Mouse (Mus musculus): ENCODE measurements around the gene Lhfpl5. TPM values are rescaled to one million over a fixed set of nuclear protein-coding genes. Genes with fewer than 3 reads are reported as not detected.

Lhfpl5 gene
- polyA plus RNA-seq, 1 experiment = not detected

GRCm38 (mm10) chr17:28613096-28613495, 37.7 kb downstream of the Lhfpl5 start:
- TF ChIP-seq CTCF (IDR thresholded peaks at IDR 0.05; ENCODE audit: extremely low read depth, insufficient read depth, insufficient read length, insufficient replicate concordance) = no peak
- no peak for TF ChIP-seq POLR2A (IDR thresholded peaks at IDR 0.05; ENCODE audit: low read depth, low read length)
- no peak overlapping the region for H3K4me3 ChIP-seq (ENCODE audit: extremely low read depth, insufficient read depth, insufficient read length)
- H3K36me3 ChIP-seq (ENCODE audit: control insufficient read depth, insufficient read depth, low read length) = no peaks in the 10 kb centered on the region; the same call in 1 of the 2 replicates
- DNase-seq (ENCODE audit: low read depth in 1 of 2, low spot score in 2 of 2) = no peak
- H3K4me1 ChIP-seq (ENCODE audit: control insufficient read depth, insufficient read depth, insufficient read length) = peaks cover 5% of the 10 kb centered on the region; the same call in 1 of the 2 replicates
- WGBS = 63% methylated on average over 6 of the region's 6 CpGs
- H3K27me3 ChIP-seq (ENCODE audit: control insufficient read depth, insufficient read depth, low read length) = no peaks in the 10 kb centered on the region
- peak overlapping the region; percentile 63 for H3K27ac ChIP-seq (ENCODE audit: insufficient read depth, low read length)

GRCm38 (mm10) chr17:28615332-28615731, 39.9 kb downstream of the Lhfpl5 start:
- TF ChIP-seq CTCF (IDR thresholded peaks at IDR 0.05; ENCODE audit: extremely low read depth, insufficient read depth, insufficient read length, insufficient replicate concordance) (no peak), POLR2A (IDR thresholded peaks at IDR 0.05; ENCODE audit: low read depth, low read length) (no peak)
- no peaks in the 10 kb centered on the region for H3K27me3 ChIP-seq (ENCODE audit: control insufficient read depth, insufficient read depth, low read length)
- no peaks in the 10 kb centered on the region; the same call in 1 of the 2 replicates for H3K36me3 ChIP-seq (ENCODE audit: control insufficient read depth, insufficient read depth, low read length)
- H3K4me1 ChIP-seq (ENCODE audit: control insufficient read depth, insufficient read depth, insufficient read length) = peaks cover 5% of the 10 kb centered on the region; the same call in 1 of the 2 replicates
- WGBS = 90% methylated on average over 4 of the region's 4 CpGs
- DNase-seq (ENCODE audit: low read depth in 1 of 2, low spot score in 2 of 2) = no peak
- no peak overlapping the region for H3K27ac ChIP-seq (ENCODE audit: insufficient read depth, low read length)
- H3K4me3 ChIP-seq (ENCODE audit: extremely low read depth, insufficient read depth, insufficient read length) = no peak overlapping the region

- WGBS = 44% methylated on average over 10 of the region's 10 CpGs
- DNase-seq (ENCODE audit: low read depth in 1 of 2, low spot score in 2 of 2) = no peak
- TF ChIP-seq POLR2A (IDR thresholded peaks at IDR 0.05; ENCODE audit: low read depth, low read length) (no peak), CTCF (IDR thresholded peaks at IDR 0.05; ENCODE audit: extremely low read depth, insufficient read depth, insufficient read length, insufficient replicate concordance) (no peak)
Measured at GRCm38 (mm10) chr17:28617636-28618035, 42.2 kb downstream of the Lhfpl5 start.

GRCm38 (mm10) chr17:28618124-28618523, 42.7 kb downstream of the Lhfpl5 start:
- Histone ChIP-seq H3K4me1 (ENCODE audit: control insufficient read depth, insufficient read depth, insufficient read length) (peaks cover 15% of the 10 kb centered on the region), H3K4me3 (ENCODE audit: extremely low read depth, insufficient read depth, insufficient read length) (no peak overlapping the region), H3K36me3 (ENCODE audit: control insufficient read depth, insufficient read depth, low read length) (no peaks in the 10 kb centered on the region; the same call in 1 of the 2 replicates), H3K27me3 (ENCODE audit: control insufficient read depth, insufficient read depth, low read length) (no peaks in the 10 kb centered on the region), H3K27ac (ENCODE audit: insufficient read depth, low read length) (no peak overlapping the region)
- TF ChIP-seq POLR2A (IDR thresholded peaks at IDR 0.05; ENCODE audit: low read depth, low read length) (no peak), CTCF (IDR thresholded peaks at IDR 0.05; ENCODE audit: extremely low read depth, insufficient read depth, insufficient read length, insufficient replicate concordance) (no peak)
- DNase-seq (ENCODE audit: low read depth in 1 of 2, low spot score in 2 of 2) = no peak
- 69% methylated on average over 7 of the region's 7 CpGs for WGBS

More at GRCm38 (mm10) chr17:28617636-28618035, 42.2 kb downstream of the Lhfpl5 start:
- no peak overlapping the region for H3K4me3 ChIP-seq (ENCODE audit: extremely low read depth, insufficient read depth, insufficient read length)
- H3K27ac ChIP-seq (ENCODE audit: insufficient read depth, low read length) = no peak overlapping the region
- H3K4me1 ChIP-seq (ENCODE audit: control insufficient read depth, insufficient read depth, insufficient read length) = peaks cover 15% of the 10 kb centered on the region
- no peaks in the 10 kb centered on the region for H3K27me3 ChIP-seq (ENCODE audit: control insufficient read depth, insufficient read depth, low read length)
- H3K36me3 ChIP-seq (ENCODE audit: control insufficient read depth, insufficient read depth, low read length) = no peaks in the 10 kb centered on the region; the same call in 1 of the 2 replicates

- Histone ChIP-seq H3K4me3 (ENCODE audit: extremely low read depth, insufficient read depth, insufficient read length) (no peak overlapping the region), H3K27ac (ENCODE audit: insufficient read depth, low read length) (no peak overlapping the region), H3K36me3 (ENCODE audit: control insufficient read depth, insufficient read depth, low read length) (no peaks in the 10 kb centered on the region; the same call in 1 of the 2 replicates), H3K27me3 (ENCODE audit: control insufficient read depth, insufficient read depth, low read length) (no peaks in the 10 kb centered on the region), H3K4me1 (ENCODE audit: control insufficient read depth, insufficient read depth, insufficient read length) (peaks cover 12% of the 10 kb centered on the region)
- 93% methylated on average over 1 of the region's 1 CpGs for WGBS
- TF ChIP-seq POLR2A (IDR thresholded peaks at IDR 0.05; ENCODE audit: low read depth, low read length) = no peak
- TF ChIP-seq CTCF (IDR thresholded peaks at IDR 0.05; ENCODE audit: extremely low read depth, insufficient read depth, insufficient read length, insufficient replicate concordance) = no peak
- no peak for DNase-seq (ENCODE audit: low read depth in 1 of 2, low spot score in 2 of 2)
Measured at GRCm38 (mm10) chr17:28618775-28619174, 43.3 kb downstream of the Lhfpl5 start.

- WGBS = under 1% methylated on average over 78 of the region's 78 CpGs
- TF ChIP-seq POLR2A (IDR thresholded peaks at IDR 0.05; ENCODE audit: low read depth, low read length) (no peak), CTCF (IDR thresholded peaks at IDR 0.05; ENCODE audit: extremely low read depth, insufficient read depth, insufficient read length, insufficient replicate concordance) (no peak)
- peak overlapping the region; percentile 89 for H3K4me3 ChIP-seq (ENCODE audit: extremely low read depth, insufficient read depth, insufficient read length)
- peaks cover 18% of the 10 kb centered on the region for H3K4me1 ChIP-seq (ENCODE audit: control insufficient read depth, insufficient read depth, insufficient read length)
- DNase-seq (ENCODE audit: low read depth in 1 of 2, low spot score in 2 of 2) = peak in 1 of 2 experiments; percentile 13
- H3K27me3 ChIP-seq (ENCODE audit: control insufficient read depth, insufficient read depth, low read length) = no peaks in the 10 kb centered on the region
- H3K27ac ChIP-seq (ENCODE audit: insufficient read depth, low read length) = peak overlapping the region; percentile 86
- no peaks in the 10 kb centered on the region for H3K36me3 ChIP-seq (ENCODE audit: control insufficient read depth, insufficient read depth, low read length)
Measured at GRCm38 (mm10) chr17:28621381-28622299, 46.2 kb downstream of the Lhfpl5 start.
